Mouse (Mus musculus): Measurements from ENCODE around the gene Six3. TPM values are rescaled to one million over a fixed set of nuclear protein-coding genes. Genes with fewer than 3 reads are reported as not detected.

Gene Six3
- polyA plus RNA-seq, 1 experiment from 2014 or later: not detected

DNA sequence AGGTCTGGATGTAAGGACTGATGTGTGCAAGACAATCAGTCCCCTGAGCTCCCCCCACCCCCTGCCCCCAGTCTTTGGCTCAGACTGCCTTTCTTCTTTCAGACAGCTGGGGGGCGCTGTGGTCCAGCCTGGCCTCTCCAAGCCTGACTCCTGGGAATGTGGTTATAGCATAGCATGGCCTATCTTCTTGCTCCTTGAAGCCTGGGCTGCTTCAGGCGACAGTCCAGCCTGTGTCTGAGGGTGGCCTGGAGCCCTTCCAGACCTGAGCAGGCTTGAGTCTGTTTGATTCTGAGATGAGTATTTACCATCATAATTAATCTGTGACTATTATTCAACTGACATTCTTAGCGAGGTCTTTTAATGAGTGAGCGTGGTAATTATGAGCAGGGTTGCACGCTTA, 17.7 kb downstream of the Six3 start:
- Histone ChIP-seq H3K9ac (no peak overlapping the region), H3K4me2 (no peak overlapping the region), H3K9me3 (no peaks in the 10 kb centered on the region), H3K27ac (no peak overlapping the region), H3K27me3 (replicated peaks) (peaks cover 66% of the 10 kb centered on the region), H3K36me3 (no peaks in the 10 kb centered on the region), H3K4me3 (replicated peaks) (no peak overlapping the region), H3K4me1 (no peaks in the 10 kb centered on the region)
- WGBS: 57% methylated on average over 5 of the region's 5 CpGs
- no peak for ATAC-seq (ENCODE audit: insufficient read depth, low FRiP score, low read depth)

- no peak overlapping the region for H3K4me2 ChIP-seq
- no peaks in the 10 kb centered on the region for H3K9me3 ChIP-seq
- 1% methylated on average over 13 of the region's 13 CpGs for WGBS
- no peak for ATAC-seq (ENCODE audit: insufficient read depth, low FRiP score, low read depth)
- H3K27me3 ChIP-seq (replicated peaks): peaks cover 51% of the 10 kb centered on the region
- no peaks in the 10 kb centered on the region for H3K4me1 ChIP-seq
- H3K4me3 ChIP-seq (replicated peaks): no peak overlapping the region
- H3K36me3 ChIP-seq: no peaks in the 10 kb centered on the region
- H3K27ac ChIP-seq: no peak overlapping the region
- H3K9ac ChIP-seq: no peak overlapping the region
Observed at GRCm38 (mm10) chr17:85633619-85634018, 20.2 kb downstream of the Six3 start.

- WGBS: 49% methylated on average over 5 of the region's 6 CpGs
- no peak for ATAC-seq (ENCODE audit: insufficient read depth, low FRiP score, low read depth)
Observed at GRCm38 (mm10) chr17:85637876-85638275, 24.5 kb downstream of the Six3 start.

GRCm38 (mm10) chr17:85645312-85645711, 31.9 kb downstream of the Six3 start:
- H3K27ac ChIP-seq: no peak overlapping the region
- H3K4me2 ChIP-seq: peak overlapping the region; percentile 72
- H3K9ac ChIP-seq: no peak overlapping the region
- peak overlapping the region; percentile 37 for H3K4me3 ChIP-seq (replicated peaks)
- ATAC-seq (ENCODE audit: insufficient read depth, low FRiP score, low read depth): no peak
- no peaks in the 10 kb centered on the region for H3K9me3 ChIP-seq
- 12% methylated on average over 11 of the region's 12 CpGs for WGBS
- H3K4me1 ChIP-seq: peaks cover 7% of the 10 kb centered on the region; the same call in 1 of the 2 replicates
- H3K27me3 ChIP-seq (replicated peaks): peaks cover 35% of the 10 kb centered on the region
- H3K36me3 ChIP-seq: no peaks in the 10 kb centered on the region

More at GRCm38 (mm10) chr17:85637876-85638275, 24.5 kb downstream of the Six3 start:
- no peak overlapping the region for H3K9ac ChIP-seq
- no peaks in the 10 kb centered on the region for H3K9me3 ChIP-seq
- H3K36me3 ChIP-seq: no peaks in the 10 kb centered on the region
- no peak overlapping the region for H3K27ac ChIP-seq
- H3K27me3 ChIP-seq (replicated peaks): peaks cover 25% of the 10 kb centered on the region
- H3K4me1 ChIP-seq: no peaks in the 10 kb centered on the region
- H3K4me3 ChIP-seq (replicated peaks): no peak overlapping the region
- no peak overlapping the region for H3K4me2 ChIP-seq

- no peak overlapping the region for H3K27ac ChIP-seq
- no peaks in the 10 kb centered on the region for H3K36me3 ChIP-seq
- H3K4me2 ChIP-seq: peak overlapping the region; percentile 72
- H3K4me3 ChIP-seq (replicated peaks): peak overlapping the region; percentile 37
- WGBS: 5% methylated on average over 36 of the region's 36 CpGs
- H3K9ac ChIP-seq: no peak overlapping the region
- peaks cover 7% of the 10 kb centered on the region; the same call in 1 of the 2 replicates for H3K4me1 ChIP-seq
- peak; percentile 39; the same call in 1 of the 2 replicates for ATAC-seq (ENCODE audit: insufficient read depth, low FRiP score, low read depth)
- peaks cover 31% of the 10 kb centered on the region for H3K27me3 ChIP-seq (replicated peaks)
- H3K9me3 ChIP-seq: no peaks in the 10 kb centered on the region
Observed at GRCm38 (mm10) chr17:85645718-85646665, 32.6 kb downstream of the Six3 start.

DNA sequence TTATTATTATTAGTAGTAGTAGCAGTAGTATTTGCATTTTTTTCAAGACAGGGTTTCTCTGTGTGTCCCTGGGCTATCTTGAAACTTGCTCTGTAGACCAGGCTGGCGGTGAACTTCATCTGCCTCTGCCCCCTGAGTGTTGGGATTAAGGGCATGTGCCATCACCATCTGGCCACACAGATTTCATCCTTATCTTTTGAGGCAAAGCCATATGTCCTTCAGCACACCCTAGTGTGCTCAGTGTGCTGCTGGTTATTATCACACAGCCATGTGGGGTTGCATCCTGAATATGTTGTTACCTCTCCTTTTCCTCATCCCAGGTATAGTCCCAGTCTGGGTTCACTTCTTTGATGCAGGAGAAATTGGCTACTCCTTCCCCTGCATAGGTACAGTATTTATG, 46.6 kb downstream of the Six3 start:
- no peaks in the 10 kb centered on the region for H3K36me3 ChIP-seq
- no peak overlapping the region for H3K4me3 ChIP-seq (replicated peaks)
- no peak overlapping the region for H3K9ac ChIP-seq
- 86% methylated on average over 1 of the region's 1 CpGs for WGBS
- H3K4me2 ChIP-seq: no peak overlapping the region
- H3K9me3 ChIP-seq: no peaks in the 10 kb centered on the region
- no peaks in the 10 kb centered on the region for H3K4me1 ChIP-seq
- H3K27ac ChIP-seq: no peak overlapping the region
- H3K27me3 ChIP-seq (replicated peaks): 0 out of 2 replicates have a peak, but pooled peaks cover 5% of the 10 kb centered on the region
- ATAC-seq (ENCODE audit: insufficient read depth, low FRiP score, low read depth): no peak

DNA sequence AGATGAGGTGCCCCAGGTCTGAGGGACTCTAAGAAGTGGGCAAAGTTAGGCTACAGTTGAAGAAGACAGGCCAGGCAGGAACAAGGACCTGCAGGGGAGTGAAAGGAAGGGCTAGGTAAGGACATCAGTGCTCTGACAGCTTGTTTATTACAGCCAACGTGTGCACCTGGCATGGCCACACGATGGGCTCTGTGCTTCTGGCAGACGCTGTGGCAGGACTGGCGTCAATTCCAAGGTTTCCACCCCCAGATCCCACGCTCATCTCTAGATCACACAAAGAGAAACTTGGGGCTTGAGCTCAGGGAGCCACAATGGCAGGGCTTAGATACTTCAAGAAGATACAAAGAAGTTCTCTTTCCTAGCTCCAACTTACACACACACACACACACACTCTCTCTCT, 48.1 kb downstream of the Six3 start:
- WGBS: 58% methylated on average over 5 of the region's 5 CpGs
- H3K27me3 ChIP-seq (replicated peaks): 0 out of 2 replicates have a peak, but pooled peaks cover 5% of the 10 kb centered on the region
- H3K4me3 ChIP-seq (replicated peaks): no peak overlapping the region
- no peak overlapping the region for H3K27ac ChIP-seq
- no peaks in the 10 kb centered on the region for H3K4me1 ChIP-seq
- H3K4me2 ChIP-seq: no peak overlapping the region
- H3K36me3 ChIP-seq: no peaks in the 10 kb centered on the region
- no peak overlapping the region for H3K9ac ChIP-seq
- ATAC-seq (ENCODE audit: insufficient read depth, low FRiP score, low read depth): no peak
- H3K9me3 ChIP-seq: no peaks in the 10 kb centered on the region

GRCm38 (mm10) chr17:85664202-85664601, 50.8 kb downstream of the Six3 start:
- Histone ChIP-seq H3K27me3 (replicated peaks) (0 out of 2 replicates have a peak, but pooled peaks cover 5% of the 10 kb centered on the region), H3K4me1 (no peaks in the 10 kb centered on the region), H3K27ac (no peak overlapping the region), H3K4me3 (replicated peaks) (no peak overlapping the region), H3K9ac (no peak overlapping the region), H3K4me2 (no peak overlapping the region), H3K9me3 (no peaks in the 10 kb centered on the region), H3K36me3 (no peaks in the 10 kb centered on the region)
- ATAC-seq (ENCODE audit: insufficient read depth, low FRiP score, low read depth): no peak
- 39% methylated on average over 2 of the region's 2 CpGs for WGBS

DNA sequence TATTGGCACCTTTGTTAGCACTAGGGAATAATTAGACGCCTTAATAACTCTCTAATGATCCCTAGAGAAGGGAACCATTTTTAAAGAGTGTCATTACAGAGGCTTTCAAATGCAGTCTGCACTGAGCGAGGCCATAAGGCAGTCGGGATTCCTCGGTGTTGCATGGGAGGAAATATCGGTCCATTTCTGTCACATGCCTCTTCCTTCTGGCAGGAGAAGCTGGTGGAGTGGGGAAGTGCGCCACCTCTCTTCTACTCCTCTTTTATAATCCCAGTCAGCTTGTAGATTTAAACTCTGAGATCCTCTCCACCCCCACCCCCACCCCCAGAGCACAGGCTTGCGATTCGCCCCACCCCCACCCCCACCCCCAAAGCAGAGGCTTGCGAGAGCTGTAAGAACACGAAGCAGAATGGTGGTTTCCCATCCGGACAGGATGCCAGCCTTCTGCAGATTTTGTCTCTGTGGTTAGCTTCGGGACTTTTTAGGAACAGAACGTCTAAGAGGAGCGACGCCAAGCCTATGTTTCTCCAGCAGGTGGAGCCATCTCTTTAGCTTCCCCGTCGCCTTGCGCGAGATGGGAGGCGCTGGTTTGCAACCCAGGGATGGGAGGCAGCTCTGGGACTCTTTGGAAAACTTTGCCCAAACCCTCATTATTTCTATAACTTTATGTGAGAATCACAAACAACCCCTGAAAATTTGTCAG, 51.4 kb downstream of the Six3 start:
- Histone ChIP-seq H3K27ac (no peak overlapping the region), H3K9me3 (no peaks in the 10 kb centered on the region), H3K36me3 (no peaks in the 10 kb centered on the region), H3K4me1 (no peaks in the 10 kb centered on the region), H3K4me2 (peak overlapping the region; percentile 50), H3K27me3 (replicated peaks) (0 out of 2 replicates have a peak, but pooled peaks cover 5% of the 10 kb centered on the region), H3K9ac (no peak overlapping the region), H3K4me3 (replicated peaks) (peak overlapping the region; percentile 26)
- no peak; the same call in 1 of the 2 replicates for ATAC-seq (ENCODE audit: insufficient read depth, low FRiP score, low read depth)
- 2% methylated on average over 20 of the region's 20 CpGs for WGBS

Other genes starting within 250 kb of the Six3 start
- gene Six2, start 74.7 kb downstream of the Six3 start, polyA plus RNA-seq (2015; fragmentation: Nextera tagmentation; extraction: Ambion mirVana): 6.9 and 13.9 TPM in 2 replicates

Measured in stomach, embryonic 15.5 days (tissue).